Mouse (Mus musculus) embryo, embryonic 11.5 days (tissue): ENCODE results near the gene Rnft1.
A peak's percentile ranks its signal among the peaks of the same experiment; 100 is the strongest.
"Not testable (repeated sequence)": the region's sequence is repeated elsewhere in the genome, so short reads cannot be mapped to it uniquely, and the experiment has no call there.

ENCODE experiments used
- DNase-seq: peaks from one replicate; pipeline ENCODE4 v3.0.0-alpha.2; 2012; ENCODE audit warnings: low read depth, low spot score

Gene Rnft1

DNA sequence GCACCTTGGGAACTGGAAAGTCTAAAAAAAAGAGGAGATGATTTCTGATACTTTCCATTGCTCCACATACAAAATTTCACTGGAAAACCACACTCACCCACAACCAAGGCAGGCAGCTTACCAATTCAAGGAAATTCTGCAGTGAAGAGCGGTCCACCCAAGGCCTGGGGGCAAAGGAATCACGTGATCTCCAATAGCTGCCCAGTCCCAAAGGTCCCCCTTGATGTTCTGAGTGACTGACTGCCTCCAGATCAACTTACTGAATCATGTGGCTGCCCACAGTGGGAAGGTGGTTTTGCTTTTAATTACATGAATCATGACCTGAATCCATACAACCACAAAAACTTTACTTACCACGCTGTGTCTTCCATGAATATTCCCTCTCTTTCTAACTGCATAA lies 32.8 kb downstream of the Rnft1 start:
- DNase-seq = no peak

DNA sequence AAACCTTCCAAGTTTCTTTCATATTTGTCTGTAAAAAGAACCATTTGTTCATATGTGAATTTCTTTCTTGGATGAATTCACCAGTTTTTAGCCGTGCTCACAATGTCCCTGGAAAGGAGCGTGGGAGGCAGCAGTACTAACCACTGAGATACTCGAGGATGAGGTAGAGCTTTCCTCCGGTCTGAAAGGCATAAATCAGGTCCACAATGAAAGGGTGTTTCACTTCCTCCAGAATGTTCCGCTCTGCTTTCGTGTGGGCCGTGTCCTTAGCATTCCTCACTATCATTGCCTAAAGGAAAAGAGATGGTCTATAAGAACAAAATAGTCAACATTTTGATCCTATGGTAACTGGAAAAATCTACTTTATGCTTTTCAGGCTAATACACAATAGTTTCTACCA lies 35.3 kb downstream of the Rnft1 start:
- no peak for DNase-seq

DNA sequence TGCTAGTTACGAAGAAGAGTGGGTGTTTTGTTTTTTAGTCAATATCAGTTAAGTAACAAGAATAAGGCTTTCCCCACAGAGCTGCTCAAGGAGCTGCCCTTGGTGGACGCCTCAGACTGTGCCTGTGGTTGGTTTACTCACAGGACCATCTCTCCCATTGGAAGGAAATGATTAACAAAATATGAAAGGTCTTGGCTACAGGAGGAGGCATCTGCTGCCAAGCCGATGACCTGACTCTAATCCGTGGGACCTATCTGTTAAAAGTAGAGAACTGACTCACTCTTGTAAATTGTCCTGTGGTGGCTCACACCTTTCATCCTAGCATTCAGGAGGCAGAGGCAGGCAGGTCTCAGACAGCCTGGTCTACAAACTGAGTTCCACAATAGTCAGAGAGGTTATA lies 43.1 kb downstream of the Rnft1 start:
- DNase-seq = no peak

DNA sequence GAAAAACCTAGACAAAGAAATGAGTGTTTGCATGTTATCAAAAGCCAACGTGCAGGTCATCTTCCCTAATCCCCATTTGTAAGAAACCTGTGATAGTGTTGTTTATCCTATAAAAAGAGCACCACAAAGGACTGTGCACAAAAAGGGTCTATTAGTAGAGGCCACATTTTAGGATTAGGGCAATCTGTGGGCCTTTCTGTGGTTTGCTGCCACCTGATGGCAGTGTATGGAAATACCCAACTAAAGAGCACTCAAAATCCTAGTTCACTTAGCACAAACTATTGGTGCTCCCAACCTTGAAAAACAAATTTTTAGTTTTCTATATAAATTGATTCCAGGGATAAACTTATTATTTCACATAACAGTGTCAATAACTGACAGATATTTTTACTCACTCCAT lies 48.4 kb downstream of the Rnft1 start:
- DNase-seq = no peak

DNA sequence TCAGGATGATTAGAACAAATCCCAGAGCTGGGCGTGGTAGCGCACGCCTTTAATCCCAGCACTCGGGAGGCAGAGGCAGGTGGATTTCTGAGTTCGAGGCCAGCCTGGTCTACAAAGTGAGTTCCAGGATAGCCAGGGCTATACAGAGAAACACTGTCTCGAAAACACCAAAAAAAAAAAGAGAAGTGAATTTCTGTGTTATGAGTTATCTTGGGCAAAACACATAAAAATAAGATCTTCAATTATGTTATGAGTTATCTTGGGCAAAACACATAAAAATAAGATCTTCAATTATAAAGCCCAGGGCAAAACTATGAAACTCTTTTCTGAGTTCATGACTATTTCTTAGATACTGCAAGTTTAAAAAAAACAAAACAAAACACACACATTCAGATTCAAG lies 48.8 kb downstream of the Rnft1 start:
- DNase-seq = not testable (repeated sequence)

DNA sequence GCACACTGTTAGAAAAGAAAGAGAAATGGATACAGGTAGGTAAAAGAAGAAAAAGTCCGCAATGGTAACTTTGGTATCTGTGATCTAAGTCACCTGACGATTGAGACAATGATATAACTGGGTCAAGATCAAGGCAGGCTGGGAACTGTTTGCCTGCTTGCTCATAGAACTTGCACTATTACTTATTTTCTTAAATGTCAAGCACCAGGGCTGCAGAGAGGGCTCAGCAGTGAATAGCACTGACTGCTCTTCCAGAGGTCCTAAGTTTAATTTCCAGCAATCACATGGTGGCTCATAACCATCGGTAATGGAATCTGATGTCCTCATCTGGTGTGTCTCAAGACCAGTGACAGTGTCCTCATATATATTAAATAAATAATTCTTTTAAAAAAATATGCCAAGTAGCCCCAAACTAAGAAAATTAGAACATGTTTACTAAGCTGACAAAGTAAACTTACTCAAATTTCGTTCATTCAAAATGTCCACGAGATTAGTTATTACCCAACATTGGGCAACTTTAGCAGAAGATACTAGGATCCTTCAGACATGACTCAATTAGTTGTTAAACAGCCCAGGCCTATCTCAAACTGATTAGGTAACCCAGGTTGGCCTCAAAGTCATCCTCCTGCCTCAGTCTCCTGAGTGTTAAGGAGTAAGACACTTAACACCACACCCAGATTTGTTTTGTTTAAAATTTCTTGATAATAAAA lies 49.9 kb downstream of the Rnft1 start:
- no peak for DNase-seq

DNA sequence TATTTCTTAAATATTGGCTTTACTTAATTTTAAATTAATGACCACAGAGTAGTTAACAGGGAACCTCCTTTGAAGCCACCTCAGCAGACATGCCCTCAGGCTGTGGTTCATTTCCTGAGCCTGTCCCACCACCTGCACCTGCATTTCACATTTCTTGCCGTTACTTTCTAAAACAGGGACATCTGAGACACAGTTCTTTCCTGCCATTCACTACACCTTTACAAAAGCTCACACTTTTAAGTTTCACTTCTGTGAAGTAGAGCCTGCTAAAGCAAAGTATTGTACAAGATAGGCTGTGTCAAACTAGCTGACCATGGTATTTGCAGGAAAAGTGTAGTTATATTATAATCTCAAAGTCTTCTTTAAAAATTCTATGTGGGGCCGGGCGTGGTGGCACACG lies 54.3 kb downstream of the Rnft1 start:
- DNase-seq = no peak

DNA sequence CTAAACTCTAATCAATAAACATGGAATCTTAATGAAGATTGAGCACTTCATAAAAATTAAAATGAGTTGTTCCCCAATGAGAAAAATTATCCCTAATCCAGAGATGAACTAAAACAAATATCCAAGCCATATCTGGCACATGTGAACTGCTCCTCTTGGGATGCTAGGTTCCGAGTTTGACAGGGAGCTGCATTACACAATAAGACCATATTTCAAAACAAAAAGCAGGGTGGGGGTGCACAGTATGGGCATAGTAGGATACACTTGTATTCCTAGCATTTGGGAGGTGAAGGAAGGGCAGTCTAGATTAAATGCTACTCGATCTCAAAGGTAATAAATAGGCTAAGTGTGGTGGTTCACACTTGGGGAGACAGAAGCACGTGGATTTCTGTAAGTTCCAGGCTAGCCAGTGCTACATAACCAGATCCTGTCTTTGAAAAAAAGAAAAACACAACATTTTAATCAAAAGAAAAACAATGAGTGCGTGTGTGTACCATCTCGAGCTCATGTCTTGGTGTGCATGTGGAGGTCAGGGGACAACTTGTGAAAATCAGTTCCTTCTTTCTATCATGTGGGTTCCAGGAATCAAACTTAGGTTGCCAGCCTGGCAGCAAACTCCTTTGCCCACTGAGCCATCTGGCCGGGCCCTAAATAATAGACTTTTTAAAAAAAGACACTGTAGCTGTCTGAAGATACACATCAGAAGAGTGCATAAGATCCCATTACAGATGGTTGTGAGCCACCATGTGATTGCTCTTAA lies 55.4 kb downstream of the Rnft1 start:
- DNase-seq = no peak

DNA sequence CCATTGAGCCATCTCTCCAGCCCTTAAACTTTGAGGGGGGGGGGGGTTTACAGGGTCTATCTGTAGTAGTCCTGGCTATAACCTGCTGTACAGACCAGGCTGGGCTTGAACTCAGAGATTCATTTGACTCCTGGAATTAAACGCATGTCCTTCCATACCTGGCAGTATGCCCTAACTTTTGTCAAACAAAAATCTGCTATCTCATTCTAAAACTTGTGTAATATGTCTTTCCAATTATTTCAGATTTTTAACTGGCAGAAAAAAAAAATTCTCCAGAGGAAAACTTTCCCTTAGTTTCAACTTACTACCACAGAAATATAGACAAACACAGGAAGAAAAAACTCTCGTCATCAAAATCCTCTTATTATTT lies 56.0 kb downstream of the Rnft1 start:
- no peak for DNase-seq

DNA sequence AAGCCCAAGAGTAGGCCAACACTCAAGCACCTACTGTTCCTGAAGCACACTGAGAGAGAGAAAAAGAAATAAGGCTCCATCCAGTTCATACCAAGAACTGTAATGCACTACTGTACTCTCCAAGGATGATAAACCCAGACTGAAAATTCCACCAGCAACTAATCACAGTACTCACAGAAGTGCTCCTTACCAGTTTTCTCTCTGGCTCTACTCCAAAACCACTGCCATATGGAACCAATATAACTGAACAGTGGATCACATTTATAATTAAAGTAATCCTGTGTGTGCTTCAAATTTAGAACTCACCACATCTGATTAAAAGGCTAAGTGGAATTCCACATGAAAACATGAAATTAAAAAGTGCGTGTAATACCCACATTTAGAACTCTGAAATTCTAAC lies 58.4 kb downstream of the Rnft1 start:
- no peak for DNase-seq

DNA sequence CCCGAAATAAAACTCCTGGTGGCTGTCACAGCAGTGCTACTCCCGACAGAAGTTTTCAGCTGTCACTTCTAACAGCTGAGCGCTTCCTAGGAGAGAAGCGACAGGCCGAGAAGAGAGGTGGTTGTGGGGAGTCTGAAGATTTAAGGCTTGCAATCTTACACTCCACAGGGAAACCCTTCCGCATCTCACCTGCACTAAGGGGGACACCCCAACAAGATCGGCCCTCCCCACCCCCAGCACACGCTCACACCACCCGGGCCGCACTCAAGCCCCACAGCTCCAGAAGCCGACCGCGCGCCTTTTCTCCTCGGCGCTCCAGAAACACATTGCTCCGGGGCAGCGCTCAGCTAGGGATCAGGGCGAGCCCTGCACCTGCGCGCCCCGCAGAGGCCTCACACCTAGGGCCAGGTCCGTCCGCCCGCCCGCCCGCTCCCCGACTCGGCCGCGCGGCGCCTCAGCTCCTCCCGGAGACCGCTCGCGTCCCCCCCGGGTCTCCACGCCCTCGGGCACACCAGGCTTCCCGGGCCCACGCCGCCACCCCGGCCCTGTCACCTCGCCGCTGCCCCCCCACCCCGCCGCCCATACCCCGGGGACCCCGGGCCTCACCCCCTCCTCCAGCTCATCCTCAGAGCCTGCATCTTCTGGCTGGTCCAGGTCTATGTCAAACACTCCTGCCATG lies 59.6 kb downstream of the Rnft1 start:
- no peak for DNase-seq

DNA sequence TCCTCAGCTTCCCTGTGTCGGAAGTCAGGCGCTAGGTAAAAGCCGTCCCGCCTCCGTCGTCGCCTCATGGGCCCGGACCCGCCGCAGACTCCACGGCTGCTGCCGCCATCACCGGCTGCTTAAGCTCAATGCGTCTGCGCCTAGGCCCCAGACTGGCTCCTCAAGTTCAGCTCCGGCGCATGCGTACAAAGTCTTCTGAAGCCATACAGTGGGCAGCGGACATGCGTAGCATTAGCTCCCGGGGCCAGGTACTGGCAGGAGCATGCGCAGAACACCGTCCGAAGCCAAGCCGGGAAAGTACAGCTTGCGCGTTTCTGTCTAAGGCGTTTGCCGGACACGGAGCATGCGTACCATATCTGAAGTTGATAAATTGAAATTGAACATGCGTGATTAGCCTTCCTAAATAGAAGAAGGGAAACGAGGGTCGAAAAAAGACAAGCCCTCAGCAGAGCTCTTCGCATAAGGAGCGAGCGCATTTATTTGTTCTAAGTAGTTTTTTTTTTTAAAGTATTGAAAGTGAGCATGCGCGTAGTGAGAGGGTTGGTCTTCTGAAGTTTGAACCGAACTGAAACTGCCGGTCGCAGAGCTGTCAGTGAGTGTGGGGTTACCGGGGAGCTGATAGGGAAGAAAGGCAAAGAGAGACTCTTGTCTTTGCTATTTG lies 60.3 kb downstream of the Rnft1 start, which contains the start of the genes Rps6kb1 and Tubd1:
Rps6kb1 (minus strand) TSS at position 167 of the 661 bp plus-strand sequence.
Tubd1 (plus strand) TSS at position 353 of the 661 bp plus-strand sequence.
- DNase-seq = peak; percentile 99

DNA sequence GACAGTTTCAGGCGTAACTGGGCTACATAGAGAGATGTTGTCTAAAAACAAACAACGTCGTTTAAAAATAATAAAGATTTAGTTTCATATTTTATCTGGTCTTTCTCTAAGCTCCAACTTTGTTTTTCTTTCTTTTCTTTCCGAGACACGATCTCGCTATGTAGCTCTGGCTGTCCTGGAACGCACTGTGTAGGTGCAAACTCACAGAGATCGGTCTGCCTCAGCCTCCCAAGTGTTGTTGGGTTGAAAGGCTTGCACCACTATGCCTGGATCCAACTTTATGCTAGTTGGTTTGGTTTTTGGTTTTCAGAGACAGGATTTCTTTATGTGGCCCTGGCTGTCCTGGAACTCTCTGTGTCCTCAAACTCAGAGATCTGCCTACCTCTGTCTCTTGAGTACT lies 61.1 kb downstream of the Rnft1 start:
- DNase-seq = no peak

DNA sequence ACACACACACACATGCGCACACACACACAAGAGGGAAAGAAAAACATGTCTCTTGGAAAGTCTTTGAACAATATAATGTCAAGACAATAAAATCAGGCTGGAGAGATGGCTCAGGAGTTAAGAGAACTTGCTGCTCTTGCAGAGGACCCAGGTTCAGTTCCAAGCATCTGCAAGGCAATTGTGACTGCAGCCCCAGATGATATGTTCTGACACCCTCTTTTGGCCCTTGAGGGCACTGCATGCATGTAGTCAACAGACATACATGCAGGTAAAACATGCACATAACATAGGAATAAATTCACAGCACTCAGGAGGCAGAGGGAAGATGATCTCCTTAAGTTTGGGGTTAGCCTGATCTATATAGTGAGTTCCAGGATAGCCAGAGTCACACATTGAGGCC lies 63.0 kb downstream of the Rnft1 start:
- no peak for DNase-seq
